Mouse (Mus musculus) CD4-positive, CD25-positive, alpha-beta regulatory T cell (primary cell): Measurements from ENCODE around the gene Tmem273. TPM values are rescaled to one million over a fixed set of nuclear protein-coding genes. Genes with fewer than 3 reads are reported as not detected.

Source experiments
- polyA plus RNA-seq: library from polyadenylated mRNA; unstranded; fragments of 100-300 nt; shearing (Covaris generic); gene quantifications from one replicate; pipeline ENCODE4 v1.2.1, GENCODE M21; 2017

Tmem273 gene
- 7.3 TPM for polyA plus RNA-seq

GRCm38 (mm10) chr14:32785556-32786130 is at the start of gene Tmem273:
TSS of gene Tmem273 (plus strand) at chr14:32785963.

DNA sequence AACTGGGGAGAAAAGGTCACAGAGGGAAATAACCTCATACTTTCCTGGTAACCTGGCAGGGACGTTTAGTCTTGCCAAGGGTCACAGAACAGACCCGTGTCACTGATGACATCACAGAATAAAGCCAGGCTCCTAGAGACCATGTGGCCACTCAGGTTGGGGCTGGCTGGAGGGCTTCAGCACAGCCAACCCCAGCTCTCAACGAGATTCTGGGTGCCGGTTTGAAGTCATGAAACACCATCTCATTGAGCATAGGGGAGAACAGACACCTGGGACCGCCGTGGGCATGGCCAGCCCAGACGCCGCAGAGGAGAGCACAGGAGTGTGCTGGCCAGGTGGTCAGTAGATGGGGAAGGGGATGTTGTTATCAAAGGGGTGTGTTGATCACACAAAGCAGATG is 48.1 kb downstream of the Tmem273 start, which contains the start of gene Fam170b:
TSS of gene Fam170b (plus strand) at position 116 of the 400 bp plus-strand sequence.

DNA sequence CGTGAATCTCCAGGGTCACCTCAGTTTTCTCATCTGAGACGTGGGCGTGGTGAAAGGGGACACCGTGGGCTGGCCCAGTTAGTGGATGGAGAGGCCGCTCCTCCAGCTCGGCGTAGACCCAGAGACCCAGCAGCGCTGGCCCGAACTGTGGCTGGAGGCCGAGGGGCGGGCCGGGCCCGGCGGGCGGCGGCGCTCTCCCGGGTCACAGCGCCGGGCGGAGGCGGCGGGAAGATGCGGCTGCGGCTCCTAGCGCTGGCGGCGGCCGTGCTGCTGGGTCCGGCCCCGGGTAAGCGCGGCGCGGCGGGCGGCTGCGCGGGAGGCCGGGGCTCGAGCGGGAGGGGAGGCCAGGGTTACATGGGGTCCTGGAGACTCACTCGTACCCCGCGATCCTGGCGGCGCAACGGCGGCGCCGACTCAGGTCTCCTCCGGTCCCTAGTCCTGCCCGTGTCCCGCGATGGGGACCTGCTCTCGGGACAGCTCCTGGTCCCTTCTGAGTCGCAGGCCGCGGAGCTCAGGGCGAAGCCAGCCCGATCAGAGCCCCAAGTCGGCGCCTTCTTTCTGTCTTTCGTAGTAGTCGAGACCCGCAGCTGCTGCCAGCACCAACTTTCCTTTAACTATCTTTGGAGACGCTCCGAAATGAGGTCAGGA is 71.0 kb downstream of the Tmem273 start, which contains the start of gene Vstm4:
TSS of gene Vstm4 (plus strand) at position 76 of the 648 bp plus-strand sequence.

Other genes with a start within 250 kb of the Tmem273 start
- gene Prrxl1, start 186.6 kb upstream of the Tmem273 start, polyA plus RNA-seq: not detected
- not detected for gene 3425401B19Rik, start 100.7 kb upstream of the Tmem273 start, polyA plus RNA-seq
- gene Fam170b, start 48.0 kb downstream of the Tmem273 start, polyA plus RNA-seq: not detected
- gene Vstm4, start 70.8 kb downstream of the Tmem273 start, polyA plus RNA-seq: 0.14 TPM
- not detected for gene Lrrc18, start 205.4 kb downstream of the Tmem273 start, polyA plus RNA-seq